In genomic region chr6:6191596-6192337, GRCm38 (mm10) we compare ENCODE assay signal across 20 mouse cellular contexts. TPM values are rescaled to one million over a fixed set of nuclear protein-coding genes. Genes with fewer than 3 reads are reported as not detected.
A peak's percentile ranks its signal among the peaks of the same experiment; 100 is the strongest.
DNase-seq lines count a peak whose midpoint lies in the region; ATAC-seq and TF ChIP-seq lines count a peak whose summit lies in the region.
"Had no signal": no experiment of that assay in that cellular context is flagged by ENCODE, and none has a peak within 500 bp of the region (broad histone marks: within the 10 kb centered on the region; RNA-seq: fewer than 3 reads in every experiment).

No protein-coding gene starts in this region.

- no peak for ATAC-seq in stomach, postnatal 0 days (ENCODE audit: low FRiP score, low TSS enrichment)
- ATAC-seq: intestine, embryonic 15.5 days; midbrain, embryonic 16.5 days had no signal

- no peak for TF ChIP-seq EP300 in stomach, postnatal 0 days (optimal IDR thresholded peaks at IDR 0.05)

- H3K27ac ChIP-seq in stomach, postnatal 0 days (replicated peaks): 0 out of 2 replicates have a peak overlapping the region, but pooled peaks have one; percentile 24
- H3K27ac ChIP-seq: embryonic facial prominence, embryonic 15.5 days; heart, embryonic 13.5 days; hindbrain, embryonic 15.5 days; intestine, embryonic 15.5 days; liver, embryonic 13.5 days; neural tube, embryonic 15.5 days had no signal

- TF ChIP-seq CTCF in stomach, postnatal 0 days (IDR thresholded peaks at IDR 0.05; ENCODE audit: low read depth): no peak

- no peak overlapping the region for H3K4me2 ChIP-seq in stomach, postnatal 0 days (replicated peaks; ENCODE audit: low read depth)
- H3K4me2 ChIP-seq: embryonic facial prominence, embryonic 15.5 days; heart, embryonic 13.5 days; hindbrain, embryonic 15.5 days; intestine, embryonic 15.5 days; liver, embryonic 13.5 days; lung, embryonic 14.5 days; neural tube, embryonic 15.5 days had no signal

- no peaks in the 10 kb centered on the region for H3K9me3 ChIP-seq in stomach, postnatal 0 days (ENCODE audit: control insufficient read depth, low read length)
- H3K9me3 ChIP-seq: embryonic facial prominence, embryonic 15.5 days; heart, embryonic 13.5 days; hindbrain, embryonic 15.5 days; intestine, embryonic 15.5 days; liver, embryonic 13.5 days; neural tube, embryonic 15.5 days had no signal

- 60% methylated on average over 8 of the region's 8 CpGs for WGBS in stomach, postnatal 0 days

- DNase-seq in heart, adult 11 months: peak; percentile 83
- no peak for DNase-seq in heart, postnatal 36 days
- DNase-seq in right cerebral cortex, adult 18-20 months: peak; percentile 66
- no peak for DNase-seq in right cerebral cortex, postnatal 14 days
- DNase-seq in left cerebral cortex, postnatal 4 days: peak; percentile 8
- no peak for DNase-seq in stomach, postnatal 0 days (ENCODE audit: low spot score)
- DNase-seq in embryo, embryonic 11 days: no peak
- DNase-seq in embryo, embryonic 9.5 days (ENCODE audit: extremely low spot score): no peak
- DNase-seq: heart, adult 18-20 months; kidney, postnatal 4 days; liver, embryonic 13.5 days; lung, embryonic 14.5 days; lung, postnatal 36 days; thymus, postnatal 4 days had no signal

- H3K4me3 ChIP-seq in stomach, postnatal 0 days (ENCODE audit: low read depth, low read length): no peak overlapping the region
- H3K4me3 ChIP-seq: embryonic facial prominence, embryonic 15.5 days; heart, embryonic 13.5 days; hindbrain, embryonic 15.5 days; intestine, embryonic 15.5 days; liver, embryonic 13.5 days; neural tube, embryonic 15.5 days had no signal

- H3K9ac ChIP-seq in stomach, postnatal 0 days (ENCODE audit: low read length): no peak overlapping the region
- H3K9ac ChIP-seq: embryonic facial prominence, embryonic 15.5 days; heart, embryonic 13.5 days; hindbrain, embryonic 15.5 days; intestine, embryonic 15.5 days; liver, embryonic 13.5 days; lung, embryonic 14.5 days; neural tube, embryonic 15.5 days had no signal

- intact Hi-C loops in heart, postnatal 36 days (cut with DNase I): no loop called here
- intact Hi-C loops in left cerebral cortex, postnatal 4 days (cut with DNase I): no loop called here

- H3K36me3 ChIP-seq in stomach, postnatal 0 days (ENCODE audit: control insufficient read depth, insufficient read depth, low read length): no peaks in the 10 kb centered on the region
- H3K36me3 ChIP-seq: embryonic facial prominence, embryonic 15.5 days; hindbrain, embryonic 15.5 days; intestine, embryonic 15.5 days; neural tube, embryonic 15.5 days had no signal

- no peaks in the 10 kb centered on the region for H3K27me3 ChIP-seq in stomach, postnatal 0 days (ENCODE audit: control insufficient read depth, insufficient read depth, low read length)
- H3K27me3 ChIP-seq: embryonic facial prominence, embryonic 15.5 days; heart, embryonic 13.5 days; hindbrain, embryonic 15.5 days; intestine, embryonic 15.5 days; liver, embryonic 13.5 days; neural tube, embryonic 15.5 days had no signal

- H3K4me1 ChIP-seq in stomach, postnatal 0 days (replicated peaks; ENCODE audit: control insufficient read depth, insufficient read depth): no peaks in the 10 kb centered on the region
- H3K4me1 ChIP-seq: embryonic facial prominence, embryonic 15.5 days; hindbrain, embryonic 15.5 days; intestine, embryonic 15.5 days; neural tube, embryonic 15.5 days had no signal

RNA-seq across cellular contexts. Expression of gene Slc25a13, which starts 25.2 kb away (rescaled TPM):
- total RNA-seq in heart, postnatal 36 days (2021): 100 to 1,000 TPM; 146 to 153 TPM
- total RNA-seq in left cerebral cortex, postnatal 4 days (2021): 1 to 10 TPM; 2.4 to 2.5 TPM
- polyA plus RNA-seq in stomach, postnatal 0 days (2015; fragmentation: Nextera tagmentation; extraction: Ambion mirVana): 17.4 and 18.5 TPM in 2 replicates

Comparison
In these comparisons a context has a peak if more than half of its experiments do, and no peak if none do; other contexts are left out.
1. DNase-seq: peak in heart, adult 11 months (single experiment), right cerebral cortex, adult 18-20 months (single experiment) and left cerebral cortex, postnatal 4 days (single experiment); none in heart, postnatal 36 days (0 of 2), right cerebral cortex, postnatal 14 days (single experiment), stomach, postnatal 0 days (single experiment), embryo, embryonic 11 days (single experiment) and embryo, embryonic 9.5 days (single experiment).
2. RNA of gene Slc25a13, which starts 25.2 kb away (total RNA-seq): 146 to 153 TPM in heart, postnatal 36 days; 2.4 to 2.5 TPM in left cerebral cortex, postnatal 4 days; every median in the first group is over 10 times any median in the second.